Mouse (Mus musculus): Measurements from ENCODE around the gene Cnksr1. TPM values are rescaled to one million over a fixed set of nuclear protein-coding genes. Genes with fewer than 3 reads are reported as not detected.
A peak's percentile ranks its signal among the peaks of the same experiment; 100 is the strongest.

The Cnksr1 gene
- total RNA-seq, 1 experiment: 1.7 TPM

DNA sequence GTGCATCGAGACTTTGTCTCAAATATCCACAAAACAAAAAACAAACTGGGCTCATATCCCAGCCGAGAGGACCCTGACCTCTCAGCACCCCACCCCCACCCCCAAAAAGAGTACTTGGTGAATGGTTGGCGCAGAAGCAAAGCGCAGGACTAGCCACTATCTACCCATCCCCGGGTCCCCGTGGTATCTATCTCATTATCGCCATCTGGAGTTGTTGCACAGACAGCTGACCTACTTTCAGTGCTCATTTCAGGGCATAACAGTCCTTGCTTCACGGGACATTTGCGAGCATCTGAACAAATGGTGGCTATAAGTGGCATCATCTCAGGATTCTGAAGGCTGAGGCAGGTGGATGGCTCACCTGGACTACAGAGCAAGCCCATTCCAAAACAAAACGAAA lies 487 bp upstream of the Cnksr1 start:
- peaks cover 2 to 13% of the 10 kb centered on the region in 2 experiments; a peak in 2 of 4 replicates for H3K4me1 ChIP-seq (ENCODE audit: control insufficient read depth in 2 of 2, insufficient read depth in 2 of 2, low read length in 2 of 2, poor library complexity in 1 of 2)
- H3K9ac ChIP-seq (ENCODE audit: insufficient read depth, low read depth, low read length, poor library complexity, severe bottlenecking): no peak overlapping the region
- no peak for DNase-seq (ENCODE audit: low read depth, low spot score)
- H3K4me3 ChIP-seq (ENCODE audit: insufficient read depth in 1 of 2, low read depth in 1 of 2, low read length in 2 of 2, poor library complexity in 1 of 2, severe bottlenecking in 1 of 2): no peak overlapping the region
- H3K27ac ChIP-seq (ENCODE audit: insufficient read depth, low read depth, low read length, poor library complexity, severe bottlenecking): no peak overlapping the region
- no peaks in the 10 kb centered on the region for H3K9me3 ChIP-seq (ENCODE audit: control insufficient read depth, insufficient read depth, low read depth, low read length)
- TF ChIP-seq CHD2 (IDR thresholded peaks at IDR 0.05; ENCODE audit: low read depth, low read length) (no peak), MAFK (IDR thresholded peaks at IDR 0.05; ENCODE audit: insufficient read depth, low read depth, low read length) (no peak), ZNF384 (IDR thresholded peaks at IDR 0.05; ENCODE audit: low read depth, low read length) (no peak), HCFC1 (IDR thresholded peaks at IDR 0.05; ENCODE audit: borderline replicate concordance, insufficient read depth, low read length) (no peak), ZC3H11A (IDR thresholded peaks at IDR 0.05; ENCODE audit: borderline replicate concordance, low read depth, low read length) (no peak)
- peaks cover 4% of the 10 kb centered on the region; the same call in 1 of the 2 replicates for H3K36me3 ChIP-seq (ENCODE audit: control insufficient read depth, insufficient read depth, low read length, poor library complexity, severe bottlenecking)
- in situ Hi-C loops (cut with MboI; ENCODE audit: low sequenced_read_pairs in 2 of 2, unreplicated experiment in 2 of 2): no loop called here

DNA sequence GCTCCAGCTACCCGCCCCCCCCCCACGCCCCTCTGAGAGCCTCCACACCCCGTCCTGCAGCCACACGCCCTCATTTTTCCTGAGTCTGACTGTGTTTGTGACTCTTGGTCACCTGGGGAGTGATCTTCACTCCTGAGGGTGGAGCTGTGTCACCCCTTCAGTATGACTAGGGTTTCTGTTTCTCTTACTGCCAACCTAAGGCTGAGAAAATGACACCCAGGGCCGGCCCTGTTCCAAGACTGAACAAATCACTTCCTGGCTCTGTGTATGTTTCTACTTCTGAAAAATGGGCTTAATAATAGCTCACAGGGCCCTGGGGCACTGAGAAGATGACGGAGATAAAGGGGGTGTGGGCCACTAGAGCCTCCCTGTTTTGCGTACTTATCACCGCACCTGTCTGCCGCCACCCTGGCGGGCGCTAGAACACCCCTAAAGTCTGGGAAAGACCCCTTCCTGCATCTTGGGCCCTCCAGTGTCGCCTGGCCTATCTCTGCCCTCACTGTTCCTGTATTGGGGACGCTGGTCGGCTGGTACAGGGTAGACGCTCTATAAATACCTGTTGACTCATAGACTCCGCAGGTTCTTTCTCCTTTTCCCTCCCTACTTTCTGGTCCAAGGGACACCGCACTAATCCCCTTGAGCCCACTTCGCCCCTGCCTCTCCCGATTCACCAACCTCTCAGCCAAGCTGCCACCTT lies 469 bp downstream of the Cnksr1 start:
- peaks cover 2 to 9% of the 10 kb centered on the region in 2 experiments; a peak in 1 of 4 replicates for H3K4me1 ChIP-seq (ENCODE audit: control insufficient read depth in 2 of 2, insufficient read depth in 2 of 2, low read length in 2 of 2, poor library complexity in 1 of 2)
- no peak overlapping the region for H3K27ac ChIP-seq (ENCODE audit: insufficient read depth, low read depth, low read length, poor library complexity, severe bottlenecking)
- peak overlapping the region; percentile 56 to 65 for H3K4me3 ChIP-seq (ENCODE audit: insufficient read depth in 1 of 2, low read depth in 1 of 2, low read length in 2 of 2, poor library complexity in 1 of 2, severe bottlenecking in 1 of 2)
- H3K9me3 ChIP-seq (ENCODE audit: control insufficient read depth, insufficient read depth, low read depth, low read length): no peaks in the 10 kb centered on the region
- 0 out of 2 replicates have a peak overlapping the region, but pooled peaks have one; percentile 29 for H3K9ac ChIP-seq (ENCODE audit: insufficient read depth, low read depth, low read length, poor library complexity, severe bottlenecking)
- in situ Hi-C loops (cut with MboI; ENCODE audit: low sequenced_read_pairs in 2 of 2, unreplicated experiment in 2 of 2): no loop called here
- DNase-seq (ENCODE audit: low read depth, low spot score): no peak
- TF ChIP-seq ZNF384 (IDR thresholded peaks at IDR 0.05; ENCODE audit: low read depth, low read length) (no peak), CHD2 (IDR thresholded peaks at IDR 0.05; ENCODE audit: low read depth, low read length) (no peak), HCFC1 (IDR thresholded peaks at IDR 0.05; ENCODE audit: borderline replicate concordance, insufficient read depth, low read length) (no peak), MAFK (IDR thresholded peaks at IDR 0.05; ENCODE audit: insufficient read depth, low read depth, low read length) (no peak), ZC3H11A (IDR thresholded peaks at IDR 0.05; ENCODE audit: borderline replicate concordance, low read depth, low read length) (no peak)
- H3K36me3 ChIP-seq (ENCODE audit: control insufficient read depth, insufficient read depth, low read length, poor library complexity, severe bottlenecking): no peaks in the 10 kb centered on the region

DNA sequence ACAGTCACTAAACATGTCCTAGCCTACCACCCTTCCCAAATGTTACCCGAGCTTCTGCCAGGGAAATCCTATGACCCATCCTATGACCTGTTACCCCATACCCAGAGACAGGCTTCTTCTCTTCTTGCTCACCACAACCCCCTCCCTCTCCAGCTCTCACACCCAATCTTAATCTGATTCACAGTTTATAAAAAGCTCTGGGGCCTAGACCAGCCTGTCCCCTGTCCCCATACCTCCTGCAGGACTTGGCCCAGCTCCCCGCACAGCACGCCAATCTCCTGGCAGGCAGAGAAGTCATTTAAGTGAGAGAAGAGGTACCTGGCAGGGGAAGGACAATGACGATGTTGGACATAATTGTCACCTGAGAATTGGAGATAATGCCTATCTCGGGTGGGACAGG lies 3.3 kb downstream of the Cnksr1 start:
- TF ChIP-seq HCFC1 (IDR thresholded peaks at IDR 0.05; ENCODE audit: borderline replicate concordance, insufficient read depth, low read length) (no peak), ZC3H11A (IDR thresholded peaks at IDR 0.05; ENCODE audit: borderline replicate concordance, low read depth, low read length) (no peak), MAFK (IDR thresholded peaks at IDR 0.05; ENCODE audit: insufficient read depth, low read depth, low read length) (no peak), ZNF384 (IDR thresholded peaks at IDR 0.05; ENCODE audit: low read depth, low read length) (no peak), CHD2 (IDR thresholded peaks at IDR 0.05; ENCODE audit: low read depth, low read length) (no peak)
- Histone ChIP-seq H3K4me1 (ENCODE audit: control insufficient read depth in 2 of 2, insufficient read depth in 2 of 2, low read length in 2 of 2, poor library complexity in 1 of 2) (peaks cover 2 to 12% of the 10 kb centered on the region in 2 experiments; a peak in 1 of 4 replicates), H3K4me3 (ENCODE audit: insufficient read depth in 1 of 2, low read depth in 1 of 2, low read length in 2 of 2, poor library complexity in 1 of 2, severe bottlenecking in 1 of 2) (no peak overlapping the region), H3K9ac (ENCODE audit: insufficient read depth, low read depth, low read length, poor library complexity, severe bottlenecking) (no peak overlapping the region), H3K9me3 (ENCODE audit: control insufficient read depth, insufficient read depth, low read depth, low read length) (no peaks in the 10 kb centered on the region), H3K27ac (ENCODE audit: insufficient read depth, low read depth, low read length, poor library complexity, severe bottlenecking) (no peak overlapping the region), H3K36me3 (ENCODE audit: control insufficient read depth, insufficient read depth, low read length, poor library complexity, severe bottlenecking) (no peaks in the 10 kb centered on the region)
- no peak for DNase-seq (ENCODE audit: low read depth, low spot score)
- in situ Hi-C loops (cut with MboI; ENCODE audit: low sequenced_read_pairs in 2 of 2, unreplicated experiment in 2 of 2): no loop called here

DNA sequence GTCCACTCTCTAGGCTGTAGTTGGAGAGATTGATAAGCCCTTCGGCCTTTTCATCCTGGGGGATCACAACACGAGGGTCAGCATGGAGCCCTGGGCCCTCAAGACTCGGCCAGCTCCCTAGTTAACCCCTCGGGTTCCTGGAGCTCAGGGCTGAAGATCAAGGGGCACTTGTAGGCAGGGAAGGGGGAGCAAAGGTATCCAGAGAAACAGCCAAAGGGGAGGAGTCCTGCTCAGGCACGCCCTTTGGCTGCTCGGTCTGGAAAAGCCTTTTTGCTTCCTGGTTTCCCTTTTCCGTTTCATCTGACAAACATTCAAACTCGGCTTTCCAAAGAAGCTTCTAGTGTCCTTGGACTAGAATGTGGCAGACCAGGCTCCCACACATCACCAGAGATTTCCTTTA lies 7.8 kb downstream of the Cnksr1 start:
- no peaks in the 10 kb centered on the region for H3K9me3 ChIP-seq (ENCODE audit: control insufficient read depth, insufficient read depth, low read depth, low read length)
- TF ChIP-seq ZC3H11A (IDR thresholded peaks at IDR 0.05; ENCODE audit: borderline replicate concordance, low read depth, low read length): no peak
- TF ChIP-seq ZNF384 (IDR thresholded peaks at IDR 0.05; ENCODE audit: low read depth, low read length): no peak
- no peak for TF ChIP-seq HCFC1 (IDR thresholded peaks at IDR 0.05; ENCODE audit: borderline replicate concordance, insufficient read depth, low read length)
- TF ChIP-seq MAFK (IDR thresholded peaks at IDR 0.05; ENCODE audit: insufficient read depth, low read depth, low read length): no peak
- no peak for TF ChIP-seq CHD2 (IDR thresholded peaks at IDR 0.05; ENCODE audit: low read depth, low read length)
- H3K4me3 ChIP-seq (ENCODE audit: insufficient read depth in 1 of 2, low read depth in 1 of 2, low read length in 2 of 2, poor library complexity in 1 of 2, severe bottlenecking in 1 of 2): no peak overlapping the region
- H3K27ac ChIP-seq (ENCODE audit: insufficient read depth, low read depth, low read length, poor library complexity, severe bottlenecking): no peak overlapping the region
- H3K9ac ChIP-seq (ENCODE audit: insufficient read depth, low read depth, low read length, poor library complexity, severe bottlenecking): no peak overlapping the region
- no peak for DNase-seq (ENCODE audit: low read depth, low spot score)
- H3K36me3 ChIP-seq (ENCODE audit: control insufficient read depth, insufficient read depth, low read length, poor library complexity, severe bottlenecking): no peaks in the 10 kb centered on the region
- in situ Hi-C loops (cut with MboI; ENCODE audit: low sequenced_read_pairs in 2 of 2, unreplicated experiment in 2 of 2): no loop called here
- H3K4me1 ChIP-seq (ENCODE audit: control insufficient read depth in 2 of 2, insufficient read depth in 2 of 2, low read length in 2 of 2, poor library complexity in 1 of 2): peaks cover 0 to 3% of the 10 kb centered on the region in 2 experiments; a peak in 1 of 4 replicates

Data from ES-E14 (cell line).